In genomic region chr1:134875800-134876199, GRCm38 (mm10) we compare ENCODE assay signal across 32 mouse cellular contexts.
DNase-seq lines count a peak whose midpoint lies in the region; ATAC-seq and TF ChIP-seq lines count a peak whose summit lies in the region.
"Had no signal": no experiment of that assay in that cellular context is flagged by ENCODE, and none has a peak within 500 bp of the region (broad histone marks: within the 10 kb centered on the region; RNA-seq: fewer than 3 reads in every experiment).

No protein-coding gene starts in this region.

- H3K27me3 ChIP-seq in G1E (ENCODE audit: insufficient read depth, low read length), result no peaks in the 10 kb centered on the region
- no peaks in the 10 kb centered on the region for H3K27me3 ChIP-seq in liver, embryonic 14.5 days (ENCODE audit: control insufficient read depth, insufficient read depth, low read length)
- H3K27me3 ChIP-seq in midbrain, embryonic 16.5 days (ENCODE audit: control insufficient read depth, insufficient read depth, low read depth, low read length), result no peaks in the 10 kb centered on the region
- H3K27me3 ChIP-seq in forebrain, postnatal 0 days (ENCODE audit: insufficient read depth, low read length), result no peaks in the 10 kb centered on the region
- H3K27me3 ChIP-seq: embryonic facial prominence, embryonic 12.5 days; heart, embryonic 13.5 days; hindbrain, embryonic 15.5 days; kidney, embryonic 15.5 days; limb, embryonic 13.5 days; neural tube, embryonic 13.5 days had no signal

- no peaks in the 10 kb centered on the region for H3K9me3 ChIP-seq in G1E (replicated peaks)
- H3K9me3 ChIP-seq in liver, embryonic 14.5 days (ENCODE audit: control insufficient read depth, low read length), result no peaks in the 10 kb centered on the region
- H3K9me3 ChIP-seq in midbrain, embryonic 16.5 days (replicated peaks; ENCODE audit: control insufficient read depth, low read length, poor library complexity, severe bottlenecking), result no peaks in the 10 kb centered on the region
- H3K9me3 ChIP-seq in forebrain, postnatal 0 days (ENCODE audit: low read length), result no peaks in the 10 kb centered on the region
- H3K9me3 ChIP-seq: embryonic facial prominence, embryonic 12.5 days; heart, embryonic 13.5 days; hindbrain, embryonic 10.5 days; hindbrain, embryonic 15.5 days; kidney, embryonic 15.5 days; limb, embryonic 13.5 days; neural tube, embryonic 13.5 days had no signal

- peaks cover 9% of the 10 kb centered on the region for H3K4me1 ChIP-seq in G1E (ENCODE audit: insufficient read depth, low read depth, low read length)
- peaks cover 3 to 7% of the 10 kb centered on the region in 2 experiments for H3K4me1 ChIP-seq in liver, embryonic 14.5 days (replicated peaks; ENCODE audit: control insufficient read depth in 2 of 2, insufficient read depth in 2 of 2, low read length in 1 of 2)
- no peaks in the 10 kb centered on the region for H3K4me1 ChIP-seq in midbrain, embryonic 16.5 days (ENCODE audit: control insufficient read depth, insufficient read depth, low read length)
- no peaks in the 10 kb centered on the region for H3K4me1 ChIP-seq in forebrain, postnatal 0 days (ENCODE audit: insufficient read depth)
- H3K4me1 ChIP-seq: embryonic facial prominence, embryonic 12.5 days; hindbrain, embryonic 15.5 days; kidney, embryonic 15.5 days; limb, embryonic 13.5 days; neural tube, embryonic 13.5 days had no signal

- H3K27ac ChIP-seq in gastrocnemius, adult 2 months, result peak overlapping the region; percentile 28; the same call in 1 of the 2 replicates
- H3K27ac ChIP-seq in liver, embryonic 14.5 days, result no peak overlapping the region
- H3K27ac ChIP-seq in midbrain, embryonic 16.5 days (ENCODE audit: low read length), result no peak overlapping the region
- H3K27ac ChIP-seq in forebrain, postnatal 0 days (ENCODE audit: low read depth, low read length), result no peak overlapping the region
- H3K27ac ChIP-seq: embryonic facial prominence, embryonic 12.5 days; heart, embryonic 13.5 days; hindbrain, embryonic 10.5 days; hindbrain, embryonic 15.5 days; kidney, embryonic 15.5 days; layer of hippocampus, adult 2 months; left cerebral cortex, adult 2 months; limb, embryonic 13.5 days; macrophage; neural tube, embryonic 13.5 days had no signal

- WGBS in liver, embryonic 14.5 days (ENCODE audit: insufficient replicate concordance), result 3% methylated on average over 4 of the region's 4 CpGs
- 48% methylated on average over 4 of the region's 4 CpGs for WGBS in midbrain, embryonic 16.5 days
- WGBS in forebrain, postnatal 0 days, result 46% methylated on average over 4 of the region's 4 CpGs

- H3K36me3 ChIP-seq in G1E (replicated peaks), result peaks cover 42% of the 10 kb centered on the region
- H3K36me3 ChIP-seq in liver, embryonic 14.5 days (replicated peaks; ENCODE audit: control insufficient read depth, insufficient read depth, low read depth), result no peaks in the 10 kb centered on the region
- H3K36me3 ChIP-seq in midbrain, embryonic 16.5 days (ENCODE audit: control insufficient read depth, insufficient read depth, low read length), result peaks cover 14% of the 10 kb centered on the region
- peaks cover 42% of the 10 kb centered on the region for H3K36me3 ChIP-seq in forebrain, postnatal 0 days (ENCODE audit: insufficient read depth)

- intact Hi-C loops in gastrocnemius, adult 2 months (cut with DNase I), result no loop called here

- H3K4me3 ChIP-seq in gastrocnemius, adult 2 months, result no peak overlapping the region
- H3K4me3 ChIP-seq in G1E (ENCODE audit: low read depth, low read length), result no peak overlapping the region; the same call in 1 of the 2 replicates
- H3K4me3 ChIP-seq in liver, embryonic 14.5 days (ENCODE audit: insufficient read depth in 1 of 2, low read depth in 2 of 2, low read length in 2 of 2), result no peak overlapping the region
- H3K4me3 ChIP-seq in midbrain, embryonic 16.5 days (ENCODE audit: low read depth, low read length), result no peak overlapping the region
- no peak overlapping the region for H3K4me3 ChIP-seq in forebrain, postnatal 0 days (ENCODE audit: low read depth, low read length)
- H3K4me3 ChIP-seq: embryonic facial prominence, embryonic 12.5 days; heart, embryonic 13.5 days; hindbrain, embryonic 10.5 days; hindbrain, embryonic 15.5 days; kidney, embryonic 15.5 days; layer of hippocampus, adult 2 months; left cerebral cortex, adult 2 months; limb, embryonic 13.5 days; neural tube, embryonic 13.5 days had no signal

- DNase-seq in gastrocnemius, adult 2 months, result no peak
- DNase-seq in gastrocnemius, adult 18-20 months (ENCODE audit: low spot score), result no peak
- DNase-seq in G1E (ENCODE audit: low spot score) (peak; percentile 16), liver (peak; percentile 72)
- DNase-seq in liver, embryonic 14.5 days (ENCODE audit: low read depth in 3 of 3, low spot score in 3 of 3), result peak; percentile 17 to 43 (median 35)
- DNase-seq in cerebellum, postnatal 4 days (ENCODE audit: low spot score in 2 of 2), result no peak
- DNase-seq in forebrain, postnatal 0 days, result no peak
- DNase-seq: adrenal gland, postnatal 14 days; cerebellum, adult 18-20 months; cerebellum, postnatal 14 days; gastrocnemius, postnatal 14 days; heart, adult 18-20 months; heart, postnatal 10 days; kidney, adult 11 months; lung, adult 2 months; lung, postnatal 10 days; right cerebral cortex, postnatal 4 days; thymus, postnatal 14 days had no signal

- TF ChIP-seq CTCF in gastrocnemius, adult 2 months (IDR thresholded peaks at IDR 0.05), result no peak
- no peak for TF ChIP-seq CTCF in G1E (IDR thresholded peaks at IDR 0.05; ENCODE audit: low read depth, low read length)
- TF ChIP-seq CTCF in liver, embryonic 14.5 days (IDR thresholded peaks at IDR 0.05; ENCODE audit: low read depth), result no peak
- no peak for TF ChIP-seq CTCF in forebrain, postnatal 0 days (IDR thresholded peaks at IDR 0.05; ENCODE audit: low read depth)

- H3K4me2 ChIP-seq in liver, embryonic 14.5 days (ENCODE audit: low read depth), result no peak overlapping the region; the same call in none of the 2 replicates
- H3K4me2 ChIP-seq in midbrain, embryonic 16.5 days (ENCODE audit: low read length), result no peak overlapping the region
- no peak overlapping the region for H3K4me2 ChIP-seq in forebrain, postnatal 0 days (ENCODE audit: low read depth)
- H3K4me2 ChIP-seq: embryonic facial prominence, embryonic 12.5 days; heart, embryonic 13.5 days; hindbrain, embryonic 15.5 days; kidney, embryonic 15.5 days; limb, embryonic 13.5 days; midbrain, embryonic 11.5 days; neural tube, embryonic 13.5 days had no signal

- TF ChIP-seq EP300 in liver, embryonic 14.5 days (IDR thresholded peaks at IDR 0.05; ENCODE audit: low read depth), result no peak

- H3K9ac ChIP-seq in liver, embryonic 14.5 days (replicated peaks), result no peak overlapping the region
- no peak overlapping the region for H3K9ac ChIP-seq in midbrain, embryonic 16.5 days (ENCODE audit: low read depth, low read length)
- H3K9ac ChIP-seq in forebrain, postnatal 0 days, result no peak overlapping the region
- H3K9ac ChIP-seq: embryonic facial prominence, embryonic 12.5 days; heart, embryonic 13.5 days; hindbrain, embryonic 15.5 days; kidney, embryonic 15.5 days; limb, embryonic 13.5 days; neural tube, embryonic 13.5 days had no signal

- peak; percentile 57 for ATAC-seq in G1E (ENCODE audit: extremely low read depth, insufficient number of reproducible peaks, low FRiP score, poor library complexity, severe bottlenecking)
- ATAC-seq in liver, embryonic 14.5 days (ENCODE audit: insufficient read depth), result peak; percentile 65; the same call in 1 of the 2 replicates
- no peak for ATAC-seq in midbrain, embryonic 16.5 days
- no peak for ATAC-seq in forebrain, postnatal 0 days
- ATAC-seq: forebrain, embryonic 14.5 days; inflammation-experienced regulatory T-cells, adult 6 months had no signal

Comparison
In these comparisons a context has a peak if more than half of its experiments do, and no peak if none do; other contexts are left out.
1. DNase-seq: peak in G1E (single experiment), liver (single experiment) and liver, embryonic 14.5 days (3 of 3); none in gastrocnemius, adult 2 months (single experiment), gastrocnemius, adult 18-20 months (single experiment), cerebellum, postnatal 4 days (0 of 2) and forebrain, postnatal 0 days (single experiment).
2. ATAC-seq: peak in G1E (single experiment) and liver, embryonic 14.5 days (single experiment); none in midbrain, embryonic 16.5 days (single experiment) and forebrain, postnatal 0 days (single experiment).